Mouse (Mus musculus): ENCODE data around the gene Smc2. TPM values are rescaled to one million over a fixed set of nuclear protein-coding genes. Genes with fewer than 3 reads are reported as not detected.
A peak's percentile ranks its signal among the peaks of the same experiment; 100 is the strongest.
"Not testable (repeated sequence)": the region's sequence is repeated elsewhere in the genome, so short reads cannot be mapped to it uniquely, and the experiment has no call there.

Smc2 gene
- polyA plus RNA-seq (2014; fragmentation: Nextera tagmentation; extraction: Ambion mirVana) = 239 and 240 TPM in 2 replicates

- Histone ChIP-seq H3K4me2 (ENCODE audit: low read depth, severe bottlenecking) (peak within 1 kb of the TSS; percentile 59), H3K9ac (ENCODE audit: low read length) (peak within 1 kb of the TSS; percentile 83), H3K9me3 (ENCODE audit: control insufficient read depth, low read length) (no peaks in the 10 kb centered on the region), H3K27me3 (ENCODE audit: control insufficient read depth, insufficient read depth, low read length) (no peaks in the 10 kb centered on the region), H3K4me3 (ENCODE audit: low read depth, low read length) (peak within 1 kb of the TSS; percentile 86), H3K36me3 (ENCODE audit: control insufficient read depth, insufficient read depth, low read length) (peaks cover 10% of the 10 kb centered on the region), H3K27ac (replicated peaks; ENCODE audit: low read depth, low read length) (peak within 1 kb of the TSS; percentile 63; the same call in 1 of the 2 replicates), H3K4me1 (ENCODE audit: control insufficient read depth, insufficient read depth, low read length) (peaks cover 4% of the 10 kb centered on the region; the same call in 1 of the 2 replicates)
- under 1% methylated on average over 53 of the region's 53 CpGs for WGBS
- DNase-seq (ENCODE audit: low spot score) = peak; percentile 95
- ATAC-seq (ENCODE audit: insufficient number of reproducible peaks, low FRiP score, low TSS enrichment, low read depth) = peak; percentile 99
Observed at GRCm38 (mm10) chr4:52438886-52439664, at the start of gene Smc2. TSS of gene Smc2 (plus strand) at chr4:52439243.

GRCm38 (mm10) chr4:52411587-52411986 is 27.5 kb upstream of the Smc2 start:
- Histone ChIP-seq H3K27me3 (ENCODE audit: control insufficient read depth, insufficient read depth, low read length) (no peaks in the 10 kb centered on the region), H3K4me2 (ENCODE audit: low read depth, severe bottlenecking) (no peak overlapping the region), H3K27ac (replicated peaks; ENCODE audit: low read depth, low read length) (no peak overlapping the region), H3K4me3 (ENCODE audit: low read depth, low read length) (no peak overlapping the region), H3K9me3 (ENCODE audit: control insufficient read depth, low read length) (no peaks in the 10 kb centered on the region), H3K4me1 (ENCODE audit: control insufficient read depth, insufficient read depth, low read length) (no peaks in the 10 kb centered on the region), H3K36me3 (ENCODE audit: control insufficient read depth, insufficient read depth, low read length) (no peaks in the 10 kb centered on the region), H3K9ac (ENCODE audit: low read length) (no peak overlapping the region)
- WGBS = 88% methylated on average over 2 of the region's 2 CpGs
- ATAC-seq (ENCODE audit: insufficient number of reproducible peaks, low FRiP score, low TSS enrichment, low read depth) (no peak), DNase-seq (ENCODE audit: low spot score) (no peak)

- H3K9ac ChIP-seq (ENCODE audit: low read length) = no peak overlapping the region
- H3K4me1 ChIP-seq (ENCODE audit: control insufficient read depth, insufficient read depth, low read length) = no peaks in the 10 kb centered on the region
- no peaks in the 10 kb centered on the region for H3K36me3 ChIP-seq (ENCODE audit: control insufficient read depth, insufficient read depth, low read length)
- H3K9me3 ChIP-seq (ENCODE audit: control insufficient read depth, low read length) = no peaks in the 10 kb centered on the region
- H3K4me2 ChIP-seq (ENCODE audit: low read depth, severe bottlenecking) = no peak overlapping the region
- 50% methylated on average over 4 of the region's 4 CpGs for WGBS
- DNase-seq (ENCODE audit: low spot score) (no peak), ATAC-seq (ENCODE audit: insufficient number of reproducible peaks, low FRiP score, low TSS enrichment, low read depth) (no peak)
- H3K4me3 ChIP-seq (ENCODE audit: low read depth, low read length) = no peak overlapping the region
- H3K27me3 ChIP-seq (ENCODE audit: control insufficient read depth, insufficient read depth, low read length) = no peaks in the 10 kb centered on the region
- H3K27ac ChIP-seq (replicated peaks; ENCODE audit: low read depth, low read length) = no peak overlapping the region
Observed at GRCm38 (mm10) chr4:52423653-52424052, 15.4 kb upstream of the Smc2 start.

DNA sequence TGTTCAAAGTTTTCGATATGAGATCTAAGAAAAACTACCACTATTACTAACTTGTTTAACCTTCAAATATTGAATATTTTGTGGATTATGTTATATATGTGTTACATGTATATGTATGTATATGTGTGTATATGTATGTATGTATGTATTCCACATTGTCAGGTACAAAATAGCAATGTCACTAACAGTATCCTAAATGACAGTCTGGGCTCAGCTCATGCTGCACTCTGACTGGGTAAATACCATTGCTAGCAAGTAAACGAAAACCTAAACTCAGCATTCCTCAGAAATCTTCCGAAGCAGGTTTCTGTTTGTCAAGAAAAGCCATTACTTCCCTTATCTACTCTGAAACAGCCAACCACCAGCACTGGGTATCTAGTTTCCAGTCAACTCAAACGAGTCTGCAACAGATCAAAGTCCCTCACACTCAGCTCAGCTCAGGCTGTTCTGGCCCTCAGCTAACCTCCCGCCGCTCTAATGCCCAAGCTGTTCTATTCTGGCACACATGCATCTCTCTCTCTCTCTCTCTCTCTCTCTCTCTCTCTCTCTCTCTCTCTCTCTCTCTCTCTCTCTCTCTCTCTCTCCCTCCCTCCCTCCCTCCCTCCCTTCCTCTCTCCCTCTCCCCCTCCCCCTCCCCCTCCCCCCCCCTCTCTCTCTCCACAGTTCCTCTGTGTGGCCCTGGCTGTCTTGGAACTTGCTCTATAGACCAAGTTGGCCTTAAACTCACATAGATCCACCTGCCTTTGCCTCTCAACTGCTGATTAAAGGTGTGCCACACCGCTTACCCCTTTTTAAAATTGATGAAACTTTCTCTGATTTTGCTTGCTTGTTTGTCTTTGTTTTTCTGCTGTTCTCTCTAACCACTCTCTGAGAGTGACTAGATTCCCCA is 9.5 kb upstream of the Smc2 start:
- WGBS = 22% methylated on average over 7 of the region's 7 CpGs
- H3K4me3 ChIP-seq (ENCODE audit: low read depth, low read length) = no peak overlapping the region
- no peaks in the 10 kb centered on the region for H3K9me3 ChIP-seq (ENCODE audit: control insufficient read depth, low read length)
- H3K4me2 ChIP-seq (ENCODE audit: low read depth, severe bottlenecking) = no peak overlapping the region
- no peaks in the 10 kb centered on the region for H3K36me3 ChIP-seq (ENCODE audit: control insufficient read depth, insufficient read depth, low read length)
- DNase-seq (ENCODE audit: low spot score) = peak; percentile 65
- no peaks in the 10 kb centered on the region for H3K4me1 ChIP-seq (ENCODE audit: control insufficient read depth, insufficient read depth, low read length)
- ATAC-seq (ENCODE audit: insufficient number of reproducible peaks, low FRiP score, low TSS enrichment, low read depth) = no peak
- no peak overlapping the region for H3K27ac ChIP-seq (replicated peaks; ENCODE audit: low read depth, low read length)
- no peaks in the 10 kb centered on the region for H3K27me3 ChIP-seq (ENCODE audit: control insufficient read depth, insufficient read depth, low read length)
- H3K9ac ChIP-seq (ENCODE audit: low read length) = no peak overlapping the region

GRCm38 (mm10) chr4:52435551-52435950 is 3.5 kb upstream of the Smc2 start:
- not testable (repeated sequence) for H3K4me1 ChIP-seq (ENCODE audit: control insufficient read depth, insufficient read depth, low read length); H3K27me3 ChIP-seq (ENCODE audit: control insufficient read depth, insufficient read depth, low read length); H3K9me3 ChIP-seq (ENCODE audit: control insufficient read depth, low read length); H3K36me3 ChIP-seq (ENCODE audit: control insufficient read depth, insufficient read depth, low read length); H3K9ac ChIP-seq (ENCODE audit: low read length); H3K4me3 ChIP-seq (ENCODE audit: low read depth, low read length); DNase-seq (ENCODE audit: low spot score); H3K4me2 ChIP-seq (ENCODE audit: low read depth, severe bottlenecking); ATAC-seq (ENCODE audit: insufficient number of reproducible peaks, low FRiP score, low TSS enrichment, low read depth); H3K27ac ChIP-seq (replicated peaks; ENCODE audit: low read depth, low read length)
- WGBS = 93% methylated on average over 2 of the region's 2 CpGs

DNA sequence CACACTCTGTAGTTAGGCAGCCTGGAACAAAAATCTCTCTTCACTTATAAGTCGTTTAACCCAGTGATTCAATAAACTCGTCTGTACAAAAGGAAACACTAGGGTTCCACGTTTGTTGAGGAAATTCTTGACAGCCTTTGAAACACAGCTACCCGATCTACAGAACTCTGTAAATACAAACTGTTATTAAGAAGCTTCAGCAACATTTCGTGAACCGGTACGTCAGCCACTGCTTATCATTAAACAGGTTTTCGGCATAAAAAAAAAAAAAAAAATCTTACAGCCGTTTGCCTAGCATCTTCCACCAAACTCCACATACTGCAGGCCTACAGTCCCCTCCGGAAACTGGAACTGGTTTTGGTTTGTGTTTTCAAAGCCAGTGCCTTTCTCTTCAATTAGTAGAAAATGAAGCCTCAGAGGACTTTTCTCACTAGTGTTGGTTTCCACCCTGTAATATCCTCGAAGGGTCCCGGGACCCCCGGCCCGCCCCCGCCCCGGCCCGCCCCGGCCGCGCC is 615 bp upstream of the Smc2 start:
- H3K4me2 ChIP-seq (ENCODE audit: low read depth, severe bottlenecking) = peak overlapping the region; percentile 36
- H3K4me1 ChIP-seq (ENCODE audit: control insufficient read depth, insufficient read depth, low read length) = peaks cover 4% of the 10 kb centered on the region; the same call in 1 of the 2 replicates
- H3K36me3 ChIP-seq (ENCODE audit: control insufficient read depth, insufficient read depth, low read length) = peaks cover 10% of the 10 kb centered on the region
- H3K27ac ChIP-seq (replicated peaks; ENCODE audit: low read depth, low read length) = peak overlapping the region; percentile 63; the same call in 1 of the 2 replicates
- no peak for DNase-seq (ENCODE audit: low spot score)
- H3K4me3 ChIP-seq (ENCODE audit: low read depth, low read length) = peak overlapping the region; percentile 86
- no peaks in the 10 kb centered on the region for H3K27me3 ChIP-seq (ENCODE audit: control insufficient read depth, insufficient read depth, low read length)
- 1% methylated on average over 19 of the region's 20 CpGs for WGBS
- peak overlapping the region; percentile 69 for H3K9ac ChIP-seq (ENCODE audit: low read length)
- ATAC-seq (ENCODE audit: insufficient number of reproducible peaks, low FRiP score, low TSS enrichment, low read depth) = no peak; the same call in 1 of the 2 replicates
- H3K9me3 ChIP-seq (ENCODE audit: control insufficient read depth, low read length) = no peaks in the 10 kb centered on the region

DNA sequence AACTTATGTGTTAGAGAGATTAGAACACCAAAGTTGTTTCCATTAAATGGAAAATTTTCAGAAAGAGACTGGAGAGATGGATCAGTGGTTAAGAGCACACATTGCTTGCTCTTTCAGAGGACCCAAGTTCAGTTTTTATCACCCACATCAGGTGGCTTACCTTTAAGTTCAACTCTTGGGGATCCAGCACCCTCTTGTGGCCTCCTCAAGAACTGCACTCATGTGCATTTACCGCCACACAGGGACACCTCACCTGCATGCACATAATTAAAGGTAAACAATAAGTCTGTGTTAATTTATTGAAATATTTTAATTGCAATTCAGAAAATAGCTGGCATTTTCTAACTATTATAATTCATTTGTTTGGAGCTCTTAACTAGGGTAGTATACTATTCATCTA is 20.7 kb downstream of the Smc2 start:
- Histone ChIP-seq H3K4me3 (ENCODE audit: low read depth, low read length) (no peak overlapping the region), H3K9ac (ENCODE audit: low read length) (no peak overlapping the region), H3K4me1 (ENCODE audit: control insufficient read depth, insufficient read depth, low read length) (no peaks in the 10 kb centered on the region), H3K27me3 (ENCODE audit: control insufficient read depth, insufficient read depth, low read length) (no peaks in the 10 kb centered on the region), H3K4me2 (ENCODE audit: low read depth, severe bottlenecking) (no peak overlapping the region), H3K36me3 (ENCODE audit: control insufficient read depth, insufficient read depth, low read length) (peaks cover 13% of the 10 kb centered on the region), H3K27ac (replicated peaks; ENCODE audit: low read depth, low read length) (no peak overlapping the region), H3K9me3 (ENCODE audit: control insufficient read depth, low read length) (no peaks in the 10 kb centered on the region)
- DNase-seq (ENCODE audit: low spot score) (peak; percentile 29), ATAC-seq (ENCODE audit: insufficient number of reproducible peaks, low FRiP score, low TSS enrichment, low read depth) (no peak)
- 97% methylated on average over 1 of the region's 1 CpGs for WGBS

GRCm38 (mm10) chr4:52461321-52461720 is 22.3 kb downstream of the Smc2 start:
- no peaks in the 10 kb centered on the region for H3K4me1 ChIP-seq (ENCODE audit: control insufficient read depth, insufficient read depth, low read length)
- no peak overlapping the region for H3K4me3 ChIP-seq (ENCODE audit: low read depth, low read length)

More at GRCm38 (mm10) chr4:52461321-52461720, 22.3 kb downstream of the Smc2 start:
- H3K9me3 ChIP-seq (ENCODE audit: control insufficient read depth, low read length) = no peaks in the 10 kb centered on the region
- no peaks in the 10 kb centered on the region for H3K27me3 ChIP-seq (ENCODE audit: control insufficient read depth, insufficient read depth, low read length)
- peaks cover 10% of the 10 kb centered on the region for H3K36me3 ChIP-seq (ENCODE audit: control insufficient read depth, insufficient read depth, low read length)
- H3K27ac ChIP-seq (replicated peaks; ENCODE audit: low read depth, low read length) = no peak overlapping the region
- ATAC-seq (ENCODE audit: insufficient number of reproducible peaks, low FRiP score, low TSS enrichment, low read depth) (no peak), DNase-seq (ENCODE audit: low spot score) (no peak)
- no peak overlapping the region for H3K4me2 ChIP-seq (ENCODE audit: low read depth, severe bottlenecking)
- WGBS = 92% methylated on average over 5 of the region's 5 CpGs
- no peak overlapping the region for H3K9ac ChIP-seq (ENCODE audit: low read length)

Measured in limb, embryonic 11.5 days (tissue).